Mouse (Mus musculus) kidney, embryonic 15.5 days (tissue): ENCODE measurements at regions not wholly inside any gene's neighbourhood (a gene's known extent, or its start where the extent isn't known, plus 50 kb on each side); places are given as distances from the start of the nearest gene placed in this dataset.

ENCODE experiments used
- ATAC-seq: fragments of 200-750 bp; cut with Nextera tagmentation; replicated peaks from 2 replicates; pipeline ENCODE4 v1.8.0; 2017; ENCODE audit warnings: moderate TSS enrichment; ENCODE audit not compliant: low FRiP score
- H3K27ac ChIP-seq: fragments of 300-500 bp; sonication (generic); 2 replicates; pipeline ENCODE4 v1.5.1; 2015; ENCODE audit warnings: mild to moderate bottlenecking, inconsistent platforms
- H3K27me3 ChIP-seq: fragments of 300-500 bp; sonication (generic); 2 replicates; pipeline ENCODE4 v1.6.1; 2015; ENCODE audit warnings: inconsistent platforms
- H3K36me3 ChIP-seq: fragments of 300-500 bp; sonication (generic); 2 replicates; pipeline ENCODE4 v1.6.1; 2015; ENCODE audit warnings: inconsistent platforms
- H3K4me1 ChIP-seq: fragments of 300-500 bp; sonication (generic); 2 replicates; pipeline ENCODE4 v1.6.1; 2015; ENCODE audit warnings: inconsistent platforms
- H3K4me2 ChIP-seq: fragments of 300-500 bp; sonication (generic); 2 replicates; pipeline ENCODE4 v1.6.1; 2015; ENCODE audit warnings: moderate library complexity, mild to moderate bottlenecking, inconsistent platforms
- H3K4me3 ChIP-seq: fragments of 300-500 bp; sonication (generic); replicated peaks from 2 replicates; pipeline ENCODE4 v1.5.1; 2015; ENCODE audit warnings: mild to moderate bottlenecking, inconsistent platforms
- H3K9ac ChIP-seq: fragments of 300-500 bp; sonication (generic); 2 replicates; pipeline ENCODE4 v1.6.1; 2015; ENCODE audit warnings: mild to moderate bottlenecking, inconsistent platforms
- H3K9me3 ChIP-seq: fragments of 300-500 bp; sonication (generic); replicated peaks from 2 replicates; pipeline ENCODE4 v1.6.1; 2016; ENCODE audit warnings: inconsistent platforms
- WGBS: fragments of 180-500 bp; shearing (Covaris S2); methylation state at CpG from one replicate; pipeline ENCODE4 v1.1.7; 2015; ENCODE audit warnings: mixed read lengths; 5-methylcytosine and 5-hydroxymethylcytosine counted together

DNA sequence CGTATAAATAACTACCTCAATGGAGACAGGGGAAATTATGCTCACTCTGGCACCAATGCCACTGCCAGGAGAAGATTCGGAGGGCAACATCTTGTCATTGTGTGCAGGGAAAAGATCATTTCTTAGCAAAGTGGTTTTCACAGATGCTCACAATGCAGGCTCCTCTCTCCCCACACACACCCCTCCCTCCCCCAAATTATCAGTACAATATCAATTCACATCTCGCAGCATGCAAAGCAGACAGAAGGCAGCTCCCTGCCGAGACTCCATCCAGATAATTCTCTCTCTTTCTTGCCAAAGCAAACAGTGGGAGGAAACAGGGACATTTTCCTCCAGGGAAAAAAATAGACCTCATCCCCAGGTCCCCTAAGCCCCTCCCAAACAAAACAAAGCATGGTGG lies 691.8 kb downstream of the Gm9195 start:
- no peak overlapping the region for H3K27ac ChIP-seq
- no peak overlapping the region for H3K4me3 ChIP-seq
- no peaks in the 10 kb centered on the region for H3K36me3 ChIP-seq
- peaks cover 5% of the 10 kb centered on the region; the same call in 1 of the 2 replicates for H3K4me1 ChIP-seq
- no peaks in the 10 kb centered on the region for H3K27me3 ChIP-seq
- H3K9me3 ChIP-seq = no peaks in the 10 kb centered on the region
- H3K9ac ChIP-seq = no peak overlapping the region
- WGBS = 48% methylated on average over 4 of the region's 4 CpGs
- no peak overlapping the region for H3K4me2 ChIP-seq
- no peak for ATAC-seq

DNA sequence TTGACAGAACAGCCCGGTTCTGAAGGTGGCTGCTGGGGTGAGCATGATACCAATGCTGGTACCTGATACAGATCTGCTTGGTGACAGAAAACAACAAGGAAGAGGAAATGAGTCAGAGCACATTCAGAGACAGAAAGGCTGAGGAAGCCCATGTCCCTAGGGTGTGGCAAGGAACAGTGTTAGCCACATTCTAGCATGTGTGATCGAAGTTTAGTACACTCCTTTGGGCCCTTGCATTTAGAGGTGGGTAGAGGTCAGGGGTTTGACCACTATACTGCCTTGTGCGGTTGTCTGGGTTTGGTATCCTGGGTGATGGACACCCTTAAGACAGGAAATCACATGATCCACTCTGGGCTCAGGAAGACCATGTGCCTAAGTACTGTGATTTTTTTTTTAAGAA lies 695.9 kb downstream of the Gm9195 start:
- WGBS = 71% methylated on average over 3 of the region's 3 CpGs
- Histone ChIP-seq H3K9ac (no peak overlapping the region), H3K27me3 (no peaks in the 10 kb centered on the region), H3K27ac (no peak overlapping the region), H3K4me1 (peaks cover 5% of the 10 kb centered on the region; the same call in 1 of the 2 replicates), H3K4me3 (no peak overlapping the region), H3K9me3 (no peaks in the 10 kb centered on the region), H3K4me2 (no peak overlapping the region), H3K36me3 (no peaks in the 10 kb centered on the region)
- ATAC-seq = no peak

- no peaks in the 10 kb centered on the region for H3K36me3 ChIP-seq
- no peak for ATAC-seq
- no peak overlapping the region for H3K9ac ChIP-seq
- H3K27ac ChIP-seq = no peak overlapping the region
- no peaks in the 10 kb centered on the region for H3K9me3 ChIP-seq
- H3K4me3 ChIP-seq = no peak overlapping the region
- H3K27me3 ChIP-seq = no peaks in the 10 kb centered on the region
- H3K4me1 ChIP-seq = no peaks in the 10 kb centered on the region
- WGBS = 86% methylated on average over 1 of the region's 1 CpGs
- H3K4me2 ChIP-seq = no peak overlapping the region
These were observed 714.6 kb downstream of the Gm9195 start for GRCm38 (mm10) chr14:71776990-71777525.

- no peak overlapping the region for H3K27ac ChIP-seq
- ATAC-seq = no peak
- H3K4me2 ChIP-seq = no peak overlapping the region
- no peaks in the 10 kb centered on the region for H3K4me1 ChIP-seq
- H3K9ac ChIP-seq = no peak overlapping the region
- WGBS = 81% methylated on average over 1 of the region's 1 CpGs
- H3K27me3 ChIP-seq = no peaks in the 10 kb centered on the region
- H3K36me3 ChIP-seq = no peaks in the 10 kb centered on the region
- H3K9me3 ChIP-seq = no peaks in the 10 kb centered on the region
- no peak overlapping the region for H3K4me3 ChIP-seq
These were observed 724.8 kb downstream of the Gm9195 start for GRCm38 (mm10) chr14:71766856-71767255.

- H3K9me3 ChIP-seq = no peaks in the 10 kb centered on the region
- ATAC-seq = no peak
- H3K4me2 ChIP-seq = no peak overlapping the region
- H3K4me3 ChIP-seq = no peak overlapping the region
- no peaks in the 10 kb centered on the region for H3K27me3 ChIP-seq
- WGBS = 91% methylated on average over 4 of the region's 4 CpGs
- no peak overlapping the region for H3K9ac ChIP-seq
- no peak overlapping the region for H3K27ac ChIP-seq
- no peaks in the 10 kb centered on the region for H3K36me3 ChIP-seq
- H3K4me1 ChIP-seq = no peaks in the 10 kb centered on the region
These were observed 763.1 kb downstream of the Gm9195 start for GRCm38 (mm10) chr14:71728542-71728941.

GRCm38 (mm10) chr14:71723526-71723925 lies 768.1 kb downstream of the Gm9195 start:
- H3K36me3 ChIP-seq = no peaks in the 10 kb centered on the region
- peak; percentile 40; the same call in 1 of the 2 replicates for ATAC-seq
- 33% methylated on average over 2 of the region's 2 CpGs for WGBS
- no peak overlapping the region for H3K4me2 ChIP-seq
- no peak overlapping the region for H3K9ac ChIP-seq
- no peaks in the 10 kb centered on the region for H3K9me3 ChIP-seq
- no peaks in the 10 kb centered on the region for H3K27me3 ChIP-seq
- no peak overlapping the region for H3K27ac ChIP-seq
- H3K4me3 ChIP-seq = no peak overlapping the region
- no peaks in the 10 kb centered on the region for H3K4me1 ChIP-seq

GRCm38 (mm10) chr14:71709528-71710289 lies 781.9 kb downstream of the Gm9195 start:
- H3K4me1 ChIP-seq = no peaks in the 10 kb centered on the region
- H3K4me2 ChIP-seq = no peak overlapping the region
- WGBS = 69% methylated on average over 5 of the region's 5 CpGs
- H3K4me3 ChIP-seq = no peak overlapping the region
- H3K9me3 ChIP-seq = no peaks in the 10 kb centered on the region
- H3K9ac ChIP-seq = no peak overlapping the region
- ATAC-seq = no peak
- H3K27ac ChIP-seq = no peak overlapping the region
- no peaks in the 10 kb centered on the region for H3K27me3 ChIP-seq
- no peaks in the 10 kb centered on the region for H3K36me3 ChIP-seq

- WGBS = 80% methylated on average over 3 of the region's 3 CpGs
- Histone ChIP-seq H3K27me3 (no peaks in the 10 kb centered on the region), H3K9me3 (no peaks in the 10 kb centered on the region), H3K27ac (no peak overlapping the region), H3K4me1 (no peaks in the 10 kb centered on the region), H3K36me3 (no peaks in the 10 kb centered on the region), H3K9ac (no peak overlapping the region), H3K4me3 (no peak overlapping the region), H3K4me2 (no peak overlapping the region)
- no peak for ATAC-seq
These were observed 798.7 kb downstream of the Gm9195 start for GRCm38 (mm10) chr14:71692752-71693437.

- no peaks in the 10 kb centered on the region for H3K4me1 ChIP-seq
- no peaks in the 10 kb centered on the region for H3K27me3 ChIP-seq
- no peak for ATAC-seq
- H3K27ac ChIP-seq = no peak overlapping the region
- no peak overlapping the region for H3K4me2 ChIP-seq
- H3K4me3 ChIP-seq = no peak overlapping the region
- no peaks in the 10 kb centered on the region for H3K9me3 ChIP-seq
- no peaks in the 10 kb centered on the region for H3K36me3 ChIP-seq
- H3K9ac ChIP-seq = no peak overlapping the region
- 84% methylated on average over 4 of the region's 4 CpGs for WGBS
These were observed 817.1 kb downstream of the Gm9195 start for GRCm38 (mm10) chr14:71674564-71674963.

DNA sequence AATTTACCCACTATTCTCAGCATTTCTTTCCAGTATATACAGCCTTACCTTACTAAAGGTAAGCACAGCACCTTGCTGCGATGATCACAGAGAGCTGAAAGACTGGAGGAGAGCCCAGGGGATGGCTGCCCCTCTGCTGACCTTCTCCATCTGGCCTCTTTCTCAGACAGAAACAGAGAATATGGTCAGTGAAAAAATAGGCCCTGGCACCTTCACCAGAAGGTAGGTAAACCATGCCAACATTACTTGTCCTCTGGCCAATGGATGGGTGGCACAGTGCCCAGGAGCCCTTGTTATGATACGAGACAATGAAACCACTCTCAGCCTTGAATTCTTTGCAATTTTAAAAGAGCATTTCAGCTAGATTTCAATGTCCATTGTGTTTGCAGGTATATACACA lies 817.8 kb downstream of the Gm9195 start:
- H3K27me3 ChIP-seq = no peaks in the 10 kb centered on the region
- H3K4me3 ChIP-seq = no peak overlapping the region
- WGBS = 84% methylated on average over 2 of the region's 2 CpGs
- H3K9ac ChIP-seq = no peak overlapping the region
- no peaks in the 10 kb centered on the region for H3K4me1 ChIP-seq
- no peaks in the 10 kb centered on the region for H3K9me3 ChIP-seq
- no peak overlapping the region for H3K4me2 ChIP-seq
- no peaks in the 10 kb centered on the region for H3K36me3 ChIP-seq
- no peak for ATAC-seq
- no peak overlapping the region for H3K27ac ChIP-seq

GRCm38 (mm10) chr14:71672481-71672880 lies 819.2 kb downstream of the Gm9195 start:
- ATAC-seq = no peak
- Histone ChIP-seq H3K27me3 (no peaks in the 10 kb centered on the region), H3K9ac (no peak overlapping the region), H3K4me2 (no peak overlapping the region), H3K27ac (no peak overlapping the region), H3K4me3 (no peak overlapping the region), H3K9me3 (no peaks in the 10 kb centered on the region), H3K36me3 (no peaks in the 10 kb centered on the region), H3K4me1 (no peaks in the 10 kb centered on the region)
- WGBS = 73% methylated on average over 1 of the region's 1 CpGs

- no peak for ATAC-seq
- Histone ChIP-seq H3K36me3 (no peaks in the 10 kb centered on the region), H3K27me3 (no peaks in the 10 kb centered on the region), H3K27ac (no peak overlapping the region), H3K4me3 (no peak overlapping the region), H3K9ac (no peak overlapping the region), H3K4me1 (no peaks in the 10 kb centered on the region), H3K9me3 (no peaks in the 10 kb centered on the region), H3K4me2 (no peak overlapping the region)
- WGBS = 64% methylated on average over 2 of the region's 2 CpGs
These were observed 819.6 kb downstream of the Gm9195 start for GRCm38 (mm10) chr14:71671994-71672393.
